Mouse (Mus musculus): Measurements from ENCODE around the gene Gm49325. TPM values are rescaled to one million over a fixed set of nuclear protein-coding genes. Genes with fewer than 3 reads are reported as not detected.

Gm49325 gene
- total RNA-seq (2014; fragmentation: Nextera tagmentation): not detected in 2 replicates
- total RNA-seq (2017): not detected in 2 replicates
- polyA plus RNA-seq (2012): not detected in 2 replicates

GRCm38 (mm10) chr10:77605908-77606826 is at the start of gene Gm49325, which contains the start of gene Sumo3:
Gm49325 (plus strand) TSS chr10:77606197.
Sumo3 (plus strand) TSS chr10:77606097.
- H3K4me3 ChIP-seq (ENCODE audit: low read depth, low read length): peak within 1 kb of the TSS; percentile 80
- DNase-seq (ENCODE audit: low spot score) (peak; percentile 99), ATAC-seq (ENCODE audit: extremely low read depth, insufficient number of reproducible peaks, low FRiP score, poor library complexity, severe bottlenecking) (peak; percentile 72)
- peaks cover 38% of the 10 kb centered on the region for H3K4me1 ChIP-seq (ENCODE audit: insufficient read depth, low read depth, low read length)
- peaks cover 6% of the 10 kb centered on the region; the same call in 1 of the 2 replicates for H3K9me3 ChIP-seq (replicated peaks)
- H3K27me3 ChIP-seq (ENCODE audit: insufficient read depth, low read length): no peaks in the 10 kb centered on the region
- H3K36me3 ChIP-seq (replicated peaks): peaks cover 36% of the 10 kb centered on the region
- TF ChIP-seq GATA1 (IDR thresholded peaks at IDR 0.05; ENCODE audit: borderline replicate concordance, low read length) (no peak), TAL1 (conservative IDR thresholded peaks at IDR 0.05; ENCODE audit: low read depth, low read length) (no peak), CTCF (IDR thresholded peaks at IDR 0.05; ENCODE audit: low read depth, low read length) (no peak), POLR2AphosphoS5 (IDR thresholded peaks at IDR 0.05; ENCODE audit: insufficient replicate concordance, low read depth, low read length) (no peak)

- Histone ChIP-seq H3K9me3 (replicated peaks) (no peaks in the 10 kb centered on the region), H3K36me3 (replicated peaks) (peaks cover 91% of the 10 kb centered on the region), H3K4me1 (ENCODE audit: insufficient read depth, low read depth, low read length) (peaks cover 90% of the 10 kb centered on the region), H3K4me3 (ENCODE audit: low read depth, low read length) (no peak overlapping the region; the same call in 1 of the 2 replicates), H3K27me3 (ENCODE audit: insufficient read depth, low read length) (no peaks in the 10 kb centered on the region; the same call in 1 of the 2 replicates)
- DNase-seq (ENCODE audit: low spot score) (no peak), ATAC-seq (ENCODE audit: extremely low read depth, insufficient number of reproducible peaks, low FRiP score, poor library complexity, severe bottlenecking) (no peak)
- TF ChIP-seq CTCF (IDR thresholded peaks at IDR 0.05; ENCODE audit: low read depth, low read length) (no peak), GATA2 (IDR thresholded peaks at IDR 0.05; ENCODE audit: borderline replicate concordance, low read depth, low read length) (no peak), GATA1 (IDR thresholded peaks at IDR 0.05; ENCODE audit: borderline replicate concordance, low read length) (no peak), TAL1 (conservative IDR thresholded peaks at IDR 0.05; ENCODE audit: low read depth, low read length) (no peak), POLR2AphosphoS5 (IDR thresholded peaks at IDR 0.05; ENCODE audit: insufficient replicate concordance, low read depth, low read length) (no peak)
Observed at GRCm38 (mm10) chr10:77556631-77557030, 49.4 kb upstream of the Gm49325 start.

GRCm38 (mm10) chr10:77557641-77558040 is 48.4 kb upstream of the Gm49325 start:
- no peak for TF ChIP-seq GATA1 (IDR thresholded peaks at IDR 0.05; ENCODE audit: borderline replicate concordance, low read length)
- TF ChIP-seq CTCF (IDR thresholded peaks at IDR 0.05; ENCODE audit: low read depth, low read length): no peak
- no peak for TF ChIP-seq POLR2AphosphoS5 (IDR thresholded peaks at IDR 0.05; ENCODE audit: insufficient replicate concordance, low read depth, low read length)
- TF ChIP-seq GATA2 (IDR thresholded peaks at IDR 0.05; ENCODE audit: borderline replicate concordance, low read depth, low read length): no peak
- no peak for TF ChIP-seq TAL1 (conservative IDR thresholded peaks at IDR 0.05; ENCODE audit: low read depth, low read length)
- DNase-seq (ENCODE audit: low spot score) (no peak), ATAC-seq (ENCODE audit: extremely low read depth, insufficient number of reproducible peaks, low FRiP score, poor library complexity, severe bottlenecking) (no peak)
- Histone ChIP-seq H3K27me3 (ENCODE audit: insufficient read depth, low read length) (no peaks in the 10 kb centered on the region; the same call in 1 of the 2 replicates), H3K4me1 (ENCODE audit: insufficient read depth, low read depth, low read length) (peaks cover 93% of the 10 kb centered on the region), H3K9me3 (replicated peaks) (no peaks in the 10 kb centered on the region), H3K4me3 (ENCODE audit: low read depth, low read length) (no peak overlapping the region; the same call in 1 of the 2 replicates), H3K36me3 (replicated peaks) (peaks cover 93% of the 10 kb centered on the region)

GRCm38 (mm10) chr10:77560090-77560489 is 45.9 kb upstream of the Gm49325 start:
- no peaks in the 10 kb centered on the region; the same call in 1 of the 2 replicates for H3K27me3 ChIP-seq (ENCODE audit: insufficient read depth, low read length)
- no peak overlapping the region for H3K4me3 ChIP-seq (ENCODE audit: low read depth, low read length)
- DNase-seq (ENCODE audit: low spot score) (no peak), ATAC-seq (ENCODE audit: extremely low read depth, insufficient number of reproducible peaks, low FRiP score, poor library complexity, severe bottlenecking) (no peak)
- peaks cover 94% of the 10 kb centered on the region for H3K36me3 ChIP-seq (replicated peaks)
- H3K9me3 ChIP-seq (replicated peaks): no peaks in the 10 kb centered on the region
- peaks cover 89% of the 10 kb centered on the region for H3K4me1 ChIP-seq (ENCODE audit: insufficient read depth, low read depth, low read length)
- no peak for TF ChIP-seq POLR2AphosphoS5 (IDR thresholded peaks at IDR 0.05; ENCODE audit: insufficient replicate concordance, low read depth, low read length)
- no peak for TF ChIP-seq GATA1 (IDR thresholded peaks at IDR 0.05; ENCODE audit: borderline replicate concordance, low read length)
- no peak for TF ChIP-seq TAL1 (conservative IDR thresholded peaks at IDR 0.05; ENCODE audit: low read depth, low read length)
- TF ChIP-seq GATA2 (IDR thresholded peaks at IDR 0.05; ENCODE audit: borderline replicate concordance, low read depth, low read length): no peak
- TF ChIP-seq CTCF (IDR thresholded peaks at IDR 0.05; ENCODE audit: low read depth, low read length): no peak

GRCm38 (mm10) chr10:77560830-77561229 is 45.2 kb upstream of the Gm49325 start:
- peaks cover 97% of the 10 kb centered on the region for H3K36me3 ChIP-seq (replicated peaks)
- H3K9me3 ChIP-seq (replicated peaks): no peaks in the 10 kb centered on the region
- TF ChIP-seq POLR2AphosphoS5 (IDR thresholded peaks at IDR 0.05; ENCODE audit: insufficient replicate concordance, low read depth, low read length) (no peak), GATA1 (IDR thresholded peaks at IDR 0.05; ENCODE audit: borderline replicate concordance, low read length) (no peak), TAL1 (conservative IDR thresholded peaks at IDR 0.05; ENCODE audit: low read depth, low read length) (no peak), CTCF (IDR thresholded peaks at IDR 0.05; ENCODE audit: low read depth, low read length) (no peak), GATA2 (IDR thresholded peaks at IDR 0.05; ENCODE audit: borderline replicate concordance, low read depth, low read length) (no peak)
- no peaks in the 10 kb centered on the region; the same call in 1 of the 2 replicates for H3K27me3 ChIP-seq (ENCODE audit: insufficient read depth, low read length)
- DNase-seq (ENCODE audit: low spot score): no peak
- ATAC-seq (ENCODE audit: extremely low read depth, insufficient number of reproducible peaks, low FRiP score, poor library complexity, severe bottlenecking): no peak
- no peak overlapping the region for H3K4me3 ChIP-seq (ENCODE audit: low read depth, low read length)
- peaks cover 90% of the 10 kb centered on the region for H3K4me1 ChIP-seq (ENCODE audit: insufficient read depth, low read depth, low read length)

- Histone ChIP-seq H3K4me3 (ENCODE audit: low read depth, low read length) (no peak overlapping the region), H3K36me3 (replicated peaks) (peaks cover 97% of the 10 kb centered on the region), H3K9me3 (replicated peaks) (no peaks in the 10 kb centered on the region), H3K4me1 (ENCODE audit: insufficient read depth, low read depth, low read length) (peaks cover 90% of the 10 kb centered on the region), H3K27me3 (ENCODE audit: insufficient read depth, low read length) (no peaks in the 10 kb centered on the region)
- DNase-seq (ENCODE audit: low spot score): no peak
- TF ChIP-seq CTCF (IDR thresholded peaks at IDR 0.05; ENCODE audit: low read depth, low read length) (no peak), TAL1 (conservative IDR thresholded peaks at IDR 0.05; ENCODE audit: low read depth, low read length) (no peak), GATA1 (IDR thresholded peaks at IDR 0.05; ENCODE audit: borderline replicate concordance, low read length) (no peak), POLR2AphosphoS5 (IDR thresholded peaks at IDR 0.05; ENCODE audit: insufficient replicate concordance, low read depth, low read length) (no peak), GATA2 (IDR thresholded peaks at IDR 0.05; ENCODE audit: borderline replicate concordance, low read depth, low read length) (no peak)
- no peak for ATAC-seq (ENCODE audit: extremely low read depth, insufficient number of reproducible peaks, low FRiP score, poor library complexity, severe bottlenecking)
Observed at GRCm38 (mm10) chr10:77561508-77561907, 44.5 kb upstream of the Gm49325 start.

All from G1E (cell line).